Mouse (Mus musculus) liver, embryonic 12.5 days (tissue): ENCODE measurements around the gene Myh3. TPM values are rescaled to one million over a fixed set of nuclear protein-coding genes. Genes with fewer than 3 reads are reported as not detected.
"Not testable (repeated sequence)": the region's sequence is repeated elsewhere in the genome, so short reads cannot be mapped to it uniquely, and the experiment has no call there.

Experiments used
- ATAC-seq: fragments of 200-750 bp; cut with Nextera tagmentation; 2 replicates; pipeline ENCODE4 v1.8.0; 2017; ENCODE audit warnings: moderate number of reproducible peaks, mild to moderate bottlenecking, moderate library complexity
- H3K27ac ChIP-seq: fragments of 300-500 bp; sonication (generic); 2 replicates; pipeline ENCODE4 v1.5.1; 2016; ENCODE audit warnings: mild to moderate bottlenecking
- H3K27me3 ChIP-seq: fragments of 300-500 bp; sonication (generic); replicated peaks from 2 replicates; pipeline ENCODE4 v1.6.1; 2016; ENCODE audit warnings: mild to moderate bottlenecking, moderate library complexity
- H3K36me3 ChIP-seq: fragments of 300-500 bp; sonication (generic); 2 replicates; pipeline ENCODE4 v1.6.1; 2016; ENCODE audit warnings: mild to moderate bottlenecking, moderate library complexity
- H3K4me1 ChIP-seq: fragments of 300-500 bp; sonication (generic); 2 replicates; pipeline ENCODE4 v1.6.1; 2016
- H3K4me2 ChIP-seq: fragments of 300-500 bp; sonication (generic); 2 replicates; pipeline ENCODE4 v1.6.1; 2016; ENCODE audit warnings: mild to moderate bottlenecking, moderate library complexity
- H3K4me3 ChIP-seq: fragments of 300-500 bp; sonication (generic); 2 replicates; pipeline ENCODE4 v1.5.1; 2016; ENCODE audit warnings: mild to moderate bottlenecking, moderate library complexity
- H3K9ac ChIP-seq: fragments of 300-500 bp; sonication (generic); 2 replicates; pipeline ENCODE4 v1.6.1; 2016; ENCODE audit warnings: mild to moderate bottlenecking, moderate library complexity
- H3K9me3 ChIP-seq: fragments of 300-500 bp; sonication (generic); replicated peaks from 2 replicates; pipeline ENCODE4 v1.6.1; 2016; ENCODE audit warnings: mild to moderate bottlenecking, moderate library complexity
- WGBS: fragments of 180-500 bp; shearing (Covaris S2); methylation state at CpG from one replicate; pipeline ENCODE4 v1.1.7; 2016; ENCODE audit not compliant: insufficient replicate concordance; 5-methylcytosine and 5-hydroxymethylcytosine counted together
- polyA plus RNA-seq: library from polyadenylated mRNA; unstranded; fragments of >200 nt; fragmentation: Nextera tagmentation; extraction: Ambion mirVana; gene quantifications from 2 replicates; pipeline ENCODE4 v1.2.1, GENCODE M21; 2016

Gene Myh3
- polyA plus RNA-seq, 1 experiment from 2014 or later = 0.58 TPM

- no peaks in the 10 kb centered on the region for H3K9me3 ChIP-seq
- no peaks in the 10 kb centered on the region for H3K36me3 ChIP-seq
- no peak overlapping the region for H3K4me3 ChIP-seq
- no peak overlapping the region for H3K9ac ChIP-seq
- H3K27ac ChIP-seq = no peak overlapping the region
- H3K4me1 ChIP-seq = peaks cover 13% of the 10 kb centered on the region; the same call in 1 of the 2 replicates
- no peak for ATAC-seq
- WGBS = 68% methylated on average over 11 of the region's 11 CpGs
- H3K4me2 ChIP-seq = no peak overlapping the region
- peaks cover 35% of the 10 kb centered on the region for H3K27me3 ChIP-seq
These were observed 1.6 kb downstream of the Myh3 start for GRCm38 (mm10) chr11:67079740-67080139.

- 7% methylated on average over 3 of the region's 3 CpGs for WGBS
- H3K4me1 ChIP-seq = peaks cover 13% of the 10 kb centered on the region; the same call in 1 of the 2 replicates
- no peak overlapping the region for H3K4me3 ChIP-seq
- H3K9me3 ChIP-seq = no peaks in the 10 kb centered on the region
- H3K27ac ChIP-seq = no peak overlapping the region
- no peaks in the 10 kb centered on the region for H3K36me3 ChIP-seq
- H3K9ac ChIP-seq = no peak overlapping the region
- 0 out of 2 replicates have a peak, but pooled peaks have one; percentile 8 for ATAC-seq
- H3K27me3 ChIP-seq = peaks cover 39% of the 10 kb centered on the region
- H3K4me2 ChIP-seq = no peak overlapping the region
These were observed 2.1 kb downstream of the Myh3 start for GRCm38 (mm10) chr11:67080168-67080567.

- Histone ChIP-seq H3K4me1 (peaks cover 13% of the 10 kb centered on the region; the same call in 1 of the 2 replicates), H3K9me3 (no peaks in the 10 kb centered on the region), H3K9ac (no peak overlapping the region), H3K27ac (no peak overlapping the region), H3K4me3 (no peak overlapping the region), H3K27me3 (peaks cover 46% of the 10 kb centered on the region), H3K4me2 (no peak overlapping the region), H3K36me3 (no peaks in the 10 kb centered on the region)
- WGBS = 4% methylated on average over 10 of the region's 11 CpGs
- ATAC-seq = peak; percentile 67
These were observed 3.1 kb downstream of the Myh3 start for GRCm38 (mm10) chr11:67081125-67081649.

GRCm38 (mm10) chr11:67082188-67082587, 4.1 kb downstream of the Myh3 start:
- no peak for ATAC-seq
- WGBS = 50% methylated on average over 7 of the region's 7 CpGs
- no peak overlapping the region for H3K4me3 ChIP-seq
- peaks cover 13% of the 10 kb centered on the region; the same call in 1 of the 2 replicates for H3K4me1 ChIP-seq
- peaks cover 51% of the 10 kb centered on the region for H3K27me3 ChIP-seq
- no peaks in the 10 kb centered on the region for H3K36me3 ChIP-seq
- H3K9ac ChIP-seq = no peak overlapping the region
- H3K4me2 ChIP-seq = no peak overlapping the region
- no peak overlapping the region for H3K27ac ChIP-seq
- H3K9me3 ChIP-seq = no peaks in the 10 kb centered on the region

- no peak for ATAC-seq
- no peak overlapping the region for H3K9ac ChIP-seq
- H3K4me3 ChIP-seq = no peak overlapping the region
- WGBS = 63% methylated on average over 13 of the region's 13 CpGs
- H3K36me3 ChIP-seq = no peaks in the 10 kb centered on the region
- H3K27me3 ChIP-seq = peaks cover 54% of the 10 kb centered on the region
- no peak overlapping the region for H3K4me2 ChIP-seq
- H3K9me3 ChIP-seq = no peaks in the 10 kb centered on the region
- H3K4me1 ChIP-seq = peaks cover 9% of the 10 kb centered on the region; the same call in 1 of the 2 replicates
- no peak overlapping the region for H3K27ac ChIP-seq
These were observed 4.7 kb downstream of the Myh3 start for GRCm38 (mm10) chr11:67082793-67083192.

- 54% methylated on average over 6 of the region's 6 CpGs for WGBS
- no peak overlapping the region for H3K9ac ChIP-seq
- H3K36me3 ChIP-seq = no peaks in the 10 kb centered on the region
- no peak overlapping the region for H3K4me2 ChIP-seq
- peaks cover 9% of the 10 kb centered on the region; the same call in 1 of the 2 replicates for H3K4me1 ChIP-seq
- peaks cover 57% of the 10 kb centered on the region for H3K27me3 ChIP-seq
- ATAC-seq = no peak
- H3K4me3 ChIP-seq = no peak overlapping the region
- no peaks in the 10 kb centered on the region for H3K9me3 ChIP-seq
- no peak overlapping the region for H3K27ac ChIP-seq
These were observed 5.1 kb downstream of the Myh3 start for GRCm38 (mm10) chr11:67083239-67083638.

- 34% methylated on average over 32 of the region's 32 CpGs for WGBS
- Histone ChIP-seq H3K9me3 (no peaks in the 10 kb centered on the region), H3K4me3 (no peak overlapping the region), H3K27ac (no peak overlapping the region), H3K9ac (no peak overlapping the region), H3K4me1 (peaks cover 9% of the 10 kb centered on the region; the same call in 1 of the 2 replicates), H3K27me3 (peaks cover 60% of the 10 kb centered on the region), H3K4me2 (no peak overlapping the region), H3K36me3 (no peaks in the 10 kb centered on the region)
- ATAC-seq = no peak
These were observed 5.7 kb downstream of the Myh3 start for GRCm38 (mm10) chr11:67083712-67084340.

- Histone ChIP-seq H3K27me3 (peaks cover 60% of the 10 kb centered on the region), H3K4me2 (no peak overlapping the region), H3K9me3 (no peaks in the 10 kb centered on the region), H3K4me3 (no peak overlapping the region), H3K9ac (no peak overlapping the region), H3K36me3 (no peaks in the 10 kb centered on the region), H3K27ac (no peak overlapping the region), H3K4me1 (peaks cover 9% of the 10 kb centered on the region; the same call in 1 of the 2 replicates)
- WGBS = 4% methylated on average over 6 of the region's 6 CpGs
- no peak for ATAC-seq
These were observed 7.4 kb downstream of the Myh3 start for GRCm38 (mm10) chr11:67085489-67085888.

GRCm38 (mm10) chr11:67086467-67087164, 8.5 kb downstream of the Myh3 start:
- no peak; the same call in 1 of the 2 replicates for ATAC-seq
- WGBS = 53% methylated on average over 9 of the region's 9 CpGs
- H3K9me3 ChIP-seq = no peaks in the 10 kb centered on the region
- H3K27ac ChIP-seq = no peak overlapping the region
- no peak overlapping the region for H3K9ac ChIP-seq
- H3K4me2 ChIP-seq = no peak overlapping the region
- 0 out of 2 replicates have a peak, but pooled peaks cover under 1% of the 10 kb centered on the region for H3K4me1 ChIP-seq
- no peak overlapping the region for H3K4me3 ChIP-seq
- no peaks in the 10 kb centered on the region for H3K36me3 ChIP-seq
- peaks cover 60% of the 10 kb centered on the region for H3K27me3 ChIP-seq

- H3K9ac ChIP-seq = no peak overlapping the region
- WGBS = 75% methylated on average over 12 of the region's 12 CpGs
- H3K4me1 ChIP-seq = no peaks in the 10 kb centered on the region
- no peaks in the 10 kb centered on the region for H3K9me3 ChIP-seq
- no peak overlapping the region for H3K4me3 ChIP-seq
- H3K4me2 ChIP-seq = no peak overlapping the region
- peaks cover 57% of the 10 kb centered on the region for H3K27me3 ChIP-seq
- H3K27ac ChIP-seq = no peak overlapping the region
- H3K36me3 ChIP-seq = no peaks in the 10 kb centered on the region
- no peak for ATAC-seq
These were observed 9.1 kb downstream of the Myh3 start for GRCm38 (mm10) chr11:67087225-67087624.

- H3K9ac ChIP-seq, H3K27ac ChIP-seq, ATAC-seq, H3K4me3 ChIP-seq, H3K4me2 ChIP-seq, H3K4me1 ChIP-seq, H3K9me3 ChIP-seq, H3K36me3 ChIP-seq: not testable (repeated sequence)
- 73% methylated on average over 12 of the region's 12 CpGs for WGBS
- H3K27me3 ChIP-seq = peaks cover 37% of the 10 kb centered on the region
These were observed 14.3 kb downstream of the Myh3 start for GRCm38 (mm10) chr11:67092354-67092753.

GRCm38 (mm10) chr11:67093201-67093600, 15.1 kb downstream of the Myh3 start:
- Histone ChIP-seq H3K9me3 (no peaks in the 10 kb centered on the region), H3K4me1 (no peaks in the 10 kb centered on the region), H3K4me2 (no peak overlapping the region), H3K27ac (no peak overlapping the region), H3K4me3 (no peak overlapping the region), H3K9ac (no peak overlapping the region), H3K27me3 (peaks cover 32% of the 10 kb centered on the region), H3K36me3 (no peaks in the 10 kb centered on the region)
- WGBS = 57% methylated on average over 9 of the region's 9 CpGs
- ATAC-seq = no peak
